Mouse (Mus musculus): ENCODE results near the gene Rabl2.

Rabl2 gene

GRCm38 (mm10) chr15:89551733-89552132 lies 40.0 kb downstream of the Rabl2 start:
- no peak for DNase-seq (ENCODE audit: low read depth, low spot score)

- no peak for DNase-seq (ENCODE audit: low read depth, low spot score)
Measured at GRCm38 (mm10) chr15:89550506-89550905, 41.2 kb downstream of the Rabl2 start.

DNA sequence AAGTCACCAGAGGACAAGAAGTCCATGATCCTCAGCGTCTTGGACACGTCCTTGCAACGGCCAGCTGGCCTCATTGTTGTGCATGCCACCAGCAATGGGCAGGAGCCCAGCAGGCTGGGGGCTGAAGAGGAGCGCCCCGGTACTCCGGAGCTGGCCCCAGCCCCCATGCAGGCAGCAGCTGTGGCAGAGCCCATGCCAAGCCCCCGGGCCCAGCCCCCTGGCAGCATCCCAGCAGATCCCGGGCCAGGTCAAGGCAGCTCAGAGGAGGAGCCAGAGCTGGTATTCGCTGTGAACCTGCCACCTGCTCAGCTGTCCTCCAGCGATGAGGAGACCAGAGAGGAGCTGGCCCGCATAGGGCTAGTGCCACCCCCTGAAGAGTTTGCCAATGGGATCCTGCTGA lies 42.9 kb downstream of the Rabl2 start:
- no peak for DNase-seq (ENCODE audit: low read depth, low spot score)

DNA sequence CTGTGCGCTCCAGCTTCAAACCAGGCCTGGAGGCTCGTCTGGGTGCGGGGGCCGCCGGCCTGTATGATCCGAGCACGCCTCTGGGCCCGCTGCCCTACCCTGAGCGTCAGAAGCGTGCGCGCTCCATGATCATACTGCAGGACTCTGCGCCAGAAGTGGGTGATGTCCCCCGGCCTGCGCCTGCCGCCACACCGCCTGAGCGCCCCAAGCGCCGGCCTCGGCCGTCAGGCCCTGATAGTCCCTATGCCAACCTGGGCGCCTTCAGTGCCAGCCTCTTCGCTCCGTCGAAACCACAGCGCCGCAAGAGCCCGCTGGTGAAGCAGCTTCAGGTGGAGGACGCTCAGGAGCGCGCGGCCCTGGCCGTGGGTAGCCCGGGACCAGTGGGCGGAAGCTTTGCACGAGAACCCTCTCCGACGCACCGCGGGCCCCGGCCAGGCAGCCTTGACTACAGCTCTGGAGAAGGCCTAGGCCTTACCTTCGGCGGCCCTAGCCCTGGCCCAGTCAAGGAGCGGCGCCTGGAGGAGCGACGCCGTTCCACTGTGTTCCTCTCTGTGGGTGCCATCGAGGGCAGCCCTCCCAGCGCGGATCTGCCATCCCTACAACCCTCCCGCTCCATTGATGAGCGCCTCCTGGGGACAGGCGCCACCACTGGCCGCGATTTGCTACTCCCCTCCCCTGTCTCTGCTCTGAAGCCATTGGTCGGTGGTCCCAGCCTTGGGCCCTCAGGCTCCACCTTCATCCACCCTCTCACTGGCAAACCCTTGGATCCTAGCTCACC lies 43.7 kb downstream of the Rabl2 start:
- no peak for DNase-seq (ENCODE audit: low read depth, low spot score)

- DNase-seq (ENCODE audit: low read depth, low spot score): no peak
Measured at GRCm38 (mm10) chr15:89547321-89547720, 44.4 kb downstream of the Rabl2 start.

GRCm38 (mm10) chr15:89544171-89544570 lies 47.6 kb downstream of the Rabl2 start:
- DNase-seq (ENCODE audit: low read depth, low spot score): no peak

DNA sequence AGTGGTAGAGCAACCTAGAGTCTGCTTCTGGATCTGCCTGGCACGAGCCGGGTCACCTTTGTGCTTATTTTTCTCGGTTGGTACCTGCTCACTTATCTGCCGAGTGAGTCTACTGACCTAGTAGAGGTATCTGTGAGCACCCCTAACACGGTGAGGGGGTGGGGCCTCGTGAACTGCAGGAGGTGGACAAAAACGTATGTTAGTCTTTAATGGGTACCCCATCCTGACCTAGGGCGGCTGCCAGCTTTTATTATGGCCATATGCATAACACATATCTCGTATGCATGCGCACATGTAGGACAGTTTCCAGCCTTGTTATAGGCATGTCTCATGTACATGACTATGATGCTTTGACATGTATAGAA lies 57.9 kb downstream of the Rabl2 start:
- DNase-seq (ENCODE audit: low read depth, low spot score): no peak

GRCm38 (mm10) chr15:89532924-89533842 lies 58.5 kb downstream of the Rabl2 start:
- DNase-seq (ENCODE audit: low read depth, low spot score): no peak

Data from brain, embryonic 18.5 days (tissue).